Mouse (Mus musculus): Measurements from ENCODE around the gene Nop2.

GRCm38 (mm10) chr6:125084424-125084823 lies 47.3 kb upstream of the Nop2 start:
- TF ChIP-seq CTCF (IDR thresholded peaks at IDR 0.05; ENCODE audit: extremely low read depth, insufficient read length, insufficient replicate concordance, low read depth, low read length): peak; percentile 47; the same call in 1 of the 2 replicates
- no peak for TF ChIP-seq POLR2A (IDR thresholded peaks at IDR 0.05; ENCODE audit: low read depth, low read length)

All from small intestine, adult 2 months (tissue).